Mouse (Mus musculus) embryonic facial prominence, embryonic 14.5 days (tissue): ENCODE measurements around the gene Nlrc5. TPM values are rescaled to one million over a fixed set of nuclear protein-coding genes. Genes with fewer than 3 reads are reported as not detected.

Experiments used
- ATAC-seq: fragments of 200-750 bp; cut with Nextera tagmentation; 2 replicates; pipeline ENCODE4 v1.8.0; 2017; ENCODE audit warnings: low read depth, moderate number of reproducible peaks, moderate TSS enrichment
- DNase-seq: peaks from one replicate; pipeline ENCODE4 v3.0.0-alpha.2; 2015; ENCODE audit warnings: low spot score
- H3K27ac ChIP-seq: fragments of 300-500 bp; sonication (generic); replicated peaks from 2 replicates; pipeline ENCODE4 v1.5.1; 2014; ENCODE audit warnings: low read depth, mild to moderate bottlenecking, low read length, moderate library complexity
- H3K27me3 ChIP-seq: fragments of 300-500 bp; sonication (generic); replicated peaks from 2 replicates; pipeline ENCODE4 v1.6.1; 2014; ENCODE audit warnings: low read length; ENCODE audit not compliant: control insufficient read depth, insufficient read depth
- H3K36me3 ChIP-seq: fragments of 300-500 bp; sonication (generic); 2 replicates; pipeline ENCODE4 v1.6.1; 2014; ENCODE audit warnings: low read length, mixed read lengths; ENCODE audit not compliant: control insufficient read depth, insufficient read depth
- H3K4me1 ChIP-seq: fragments of 300-500 bp; sonication (generic); 2 replicates; pipeline ENCODE4 v1.6.1; 2014; ENCODE audit warnings: antibody characterized with exemption, low read length; ENCODE audit not compliant: control insufficient read depth, insufficient read depth
- H3K4me2 ChIP-seq: fragments of 300-500 bp; sonication (generic); 2 replicates; pipeline ENCODE4 v1.6.1; 2014; ENCODE audit warnings: low read depth, mild to moderate bottlenecking, low read length, moderate library complexity, mixed read lengths
- H3K4me3 ChIP-seq: fragments of 300-500 bp; sonication (generic); 2 replicates; pipeline ENCODE4 v1.5.1; 2014; ENCODE audit warnings: low read depth, mild to moderate bottlenecking, low read length
- H3K9ac ChIP-seq: fragments of 300-500 bp; sonication (generic); 2 replicates; pipeline ENCODE4 v1.6.1; 2014; ENCODE audit warnings: low read depth, mild to moderate bottlenecking, low read length, moderate library complexity, mixed read lengths
- H3K9me3 ChIP-seq: fragments of 300-500 bp; sonication (generic); 2 replicates; pipeline ENCODE4 v1.6.1; 2016; ENCODE audit warnings: low read length; ENCODE audit not compliant: control insufficient read depth
- WGBS: fragments of 180-500 bp; shearing (Covaris S2); extraction: QIAGEN DNeasy Blood & Tissue Kit; methylation state at CpG from one replicate; pipeline ENCODE4 v1.1.7; 2014; 5-methylcytosine and 5-hydroxymethylcytosine counted together
- polyA plus RNA-seq: library from polyadenylated mRNA; unstranded; fragments of >200 nt; fragmentation: Nextera tagmentation; extraction: Ambion mirVana; gene quantifications from 2 replicates; pipeline ENCODE4 v1.2.1, GENCODE M21; 2014

The Nlrc5 gene
- polyA plus RNA-seq, 1 experiment from 2014 or later: 0.39 TPM

- 34% methylated on average over 8 of the region's 8 CpGs for WGBS
- no peaks in the 10 kb centered on the region for H3K27me3 ChIP-seq
- peak; percentile 54; the same call in 1 of the 2 replicates for ATAC-seq
- no peak for DNase-seq
- no peaks in the 10 kb centered on the region for H3K9me3 ChIP-seq
- no peak overlapping the region for H3K9ac ChIP-seq
- H3K4me1 ChIP-seq: no peaks in the 10 kb centered on the region; the same call in 1 of the 2 replicates
- no peaks in the 10 kb centered on the region for H3K36me3 ChIP-seq
- no peak overlapping the region for H3K27ac ChIP-seq
- no peak overlapping the region for H3K4me3 ChIP-seq
- 0 out of 2 replicates have a peak overlapping the region, but pooled peaks have one; percentile 10 for H3K4me2 ChIP-seq
Observed at GRCm38 (mm10) chr8:94543981-94544380, 109.8 kb downstream of the Nlrc5 start.

DNA sequence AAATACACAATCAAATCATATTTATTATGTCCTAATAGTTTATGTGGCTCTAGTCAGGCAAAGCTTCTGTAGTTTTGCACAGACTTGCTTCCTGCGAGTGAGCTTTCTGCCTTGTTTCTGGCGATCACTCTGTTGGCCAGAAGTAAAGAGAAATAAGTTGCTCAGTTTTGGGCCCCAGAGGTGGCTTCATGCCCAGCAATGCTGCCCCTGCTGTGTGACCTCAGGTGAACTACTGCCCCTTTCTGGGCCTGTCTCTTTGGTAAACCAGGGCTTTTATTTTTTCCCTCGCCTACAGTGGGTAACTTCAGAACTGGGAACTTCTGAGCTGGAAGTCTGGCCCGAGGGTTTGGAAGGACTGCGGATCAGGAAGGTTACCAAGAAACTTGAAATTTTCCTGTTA is 114.9 kb downstream of the Nlrc5 start:
- whole genome bisulfite sequencing: 57% methylated on average over 5 of the region's 5 CpGs
- ATAC-seq: no peak
- Histone ChIP-seq H3K4me3 (no peak overlapping the region), H3K9me3 (no peaks in the 10 kb centered on the region), H3K4me1 (no peaks in the 10 kb centered on the region), H3K4me2 (no peak overlapping the region), H3K27me3 (no peaks in the 10 kb centered on the region), H3K9ac (no peak overlapping the region), H3K27ac (no peak overlapping the region), H3K36me3 (no peaks in the 10 kb centered on the region)
- no peak for DNase-seq

- DNase-seq: no peak
- no peak overlapping the region for H3K4me2 ChIP-seq
- H3K4me1 ChIP-seq: no peaks in the 10 kb centered on the region
- no peak overlapping the region for H3K4me3 ChIP-seq
- no peak overlapping the region for H3K9ac ChIP-seq
- no peak for ATAC-seq
- no peaks in the 10 kb centered on the region for H3K27me3 ChIP-seq
- 37% methylated on average over 5 of the region's 5 CpGs for WGBS
- H3K36me3 ChIP-seq: no peaks in the 10 kb centered on the region
- H3K27ac ChIP-seq: no peak overlapping the region
- H3K9me3 ChIP-seq: no peaks in the 10 kb centered on the region
Observed at GRCm38 (mm10) chr8:94549482-94549881, 115.3 kb downstream of the Nlrc5 start.

DNA sequence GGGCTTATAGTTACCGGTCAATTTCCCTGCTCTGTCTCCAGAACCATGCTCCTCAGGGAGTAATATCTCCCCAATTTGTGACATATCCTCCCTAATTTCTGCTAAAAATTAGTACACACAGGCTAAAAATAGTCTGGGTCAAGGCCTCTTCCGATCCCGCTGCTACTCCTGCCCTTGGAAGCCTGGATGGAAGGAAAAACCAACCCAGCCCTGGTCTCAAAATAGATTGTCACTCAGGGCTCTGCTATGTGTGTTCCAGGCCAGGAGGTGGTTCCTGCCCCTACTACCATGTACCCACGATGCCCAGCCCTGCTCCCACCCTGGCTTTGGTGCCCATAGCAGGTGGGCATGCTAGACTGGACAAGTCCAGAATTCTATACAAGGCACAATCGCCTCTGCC is 115.8 kb downstream of the Nlrc5 start:
- Histone ChIP-seq H3K4me1 (no peaks in the 10 kb centered on the region), H3K9ac (no peak overlapping the region), H3K27ac (no peak overlapping the region), H3K4me2 (no peak overlapping the region), H3K36me3 (no peaks in the 10 kb centered on the region), H3K4me3 (no peak overlapping the region), H3K27me3 (no peaks in the 10 kb centered on the region), H3K9me3 (no peaks in the 10 kb centered on the region)
- no peak for DNase-seq
- no peak for ATAC-seq
- 80% methylated on average over 5 of the region's 5 CpGs for WGBS

DNA sequence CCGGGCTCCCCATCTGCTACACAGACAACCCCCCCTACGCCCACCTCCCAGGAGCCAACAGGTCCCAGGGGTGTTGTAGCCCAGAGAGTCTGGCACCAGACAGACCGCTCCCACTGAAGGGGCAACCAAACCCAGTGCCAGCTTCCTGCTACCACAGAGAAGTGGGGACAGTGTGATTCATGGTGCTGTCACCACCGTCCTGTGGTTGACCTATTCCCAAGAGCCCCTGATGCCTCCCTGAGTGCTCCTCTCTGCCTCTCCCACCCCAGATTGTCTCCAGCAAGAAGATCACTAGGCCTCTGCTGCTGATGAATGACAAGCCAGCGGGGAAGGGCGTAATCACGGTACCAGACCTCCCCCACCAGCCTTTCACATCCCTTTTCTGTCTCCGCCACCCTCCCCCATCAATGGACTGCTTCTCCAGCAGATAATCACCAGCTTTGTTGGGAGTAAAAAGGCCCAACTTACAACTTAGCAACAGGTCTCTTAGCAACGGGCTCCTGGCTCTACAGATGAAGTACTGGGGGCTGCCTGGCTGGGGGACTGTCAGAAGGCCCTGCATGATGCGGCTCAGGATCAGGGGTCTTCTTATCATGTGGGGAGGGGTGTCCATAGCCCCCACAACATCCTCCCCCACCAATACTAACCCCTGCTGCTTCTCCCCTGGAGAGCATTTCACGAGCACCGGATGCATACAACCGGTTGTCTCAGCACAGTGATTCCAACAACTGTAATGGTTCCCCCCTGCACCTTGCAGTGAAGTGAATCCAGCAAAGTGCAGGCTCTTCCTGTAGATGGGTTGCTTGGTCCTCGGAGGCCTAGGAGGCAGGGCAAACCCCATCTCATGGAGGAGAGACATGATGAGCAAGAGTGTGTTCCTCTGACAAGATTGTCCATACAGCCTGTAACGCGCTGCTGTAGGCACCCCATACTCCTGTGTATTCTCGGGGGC is 117.6 kb downstream of the Nlrc5 start:
- no peak overlapping the region for H3K27ac ChIP-seq
- no peak overlapping the region for H3K4me3 ChIP-seq
- H3K36me3 ChIP-seq: no peaks in the 10 kb centered on the region
- H3K9ac ChIP-seq: no peak overlapping the region
- no peak overlapping the region for H3K4me2 ChIP-seq
- peak; percentile 74 for DNase-seq
- H3K9me3 ChIP-seq: no peaks in the 10 kb centered on the region
- ATAC-seq: peak; percentile 56; the same call in 1 of the 2 replicates
- WGBS: 54% methylated on average over 17 of the region's 17 CpGs
- no peaks in the 10 kb centered on the region for H3K27me3 ChIP-seq
- no peaks in the 10 kb centered on the region for H3K4me1 ChIP-seq

GRCm38 (mm10) chr8:94552696-94553095 is 118.5 kb downstream of the Nlrc5 start:
- Histone ChIP-seq H3K4me3 (no peak overlapping the region), H3K27me3 (no peaks in the 10 kb centered on the region), H3K9me3 (no peaks in the 10 kb centered on the region), H3K27ac (no peak overlapping the region), H3K4me2 (no peak overlapping the region), H3K9ac (no peak overlapping the region), H3K4me1 (no peaks in the 10 kb centered on the region), H3K36me3 (no peaks in the 10 kb centered on the region)
- 83% methylated on average over 2 of the region's 2 CpGs for WGBS
- no peak for ATAC-seq
- no peak for DNase-seq

DNA sequence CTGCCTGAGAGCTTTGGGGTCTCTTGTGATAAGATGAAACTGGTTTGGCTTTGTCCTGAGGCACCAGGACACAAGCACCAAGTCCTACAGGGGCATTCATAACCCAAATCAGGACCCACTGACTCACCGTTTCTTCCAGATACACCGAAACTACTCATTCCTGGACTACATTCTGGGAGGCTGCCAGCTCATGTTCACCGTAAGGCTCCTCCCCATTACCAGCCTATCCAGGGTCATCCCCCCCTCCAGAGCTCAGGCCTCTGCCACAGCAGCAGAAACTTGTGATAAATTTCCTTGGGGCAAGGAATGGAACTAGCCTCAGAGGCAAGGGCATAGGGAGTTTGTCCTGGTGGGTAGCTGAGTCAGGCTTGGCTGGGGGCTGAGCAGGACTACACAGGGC is 123.1 kb downstream of the Nlrc5 start:
- H3K36me3 ChIP-seq: no peaks in the 10 kb centered on the region
- no peaks in the 10 kb centered on the region for H3K27me3 ChIP-seq
- WGBS: 68% methylated on average over 3 of the region's 3 CpGs
- H3K4me1 ChIP-seq: no peaks in the 10 kb centered on the region
- H3K27ac ChIP-seq: no peak overlapping the region
- DNase-seq (no peak), ATAC-seq (no peak)
- no peak overlapping the region for H3K9ac ChIP-seq
- no peak overlapping the region for H3K4me2 ChIP-seq
- H3K4me3 ChIP-seq: no peak overlapping the region
- H3K9me3 ChIP-seq: no peaks in the 10 kb centered on the region

DNA sequence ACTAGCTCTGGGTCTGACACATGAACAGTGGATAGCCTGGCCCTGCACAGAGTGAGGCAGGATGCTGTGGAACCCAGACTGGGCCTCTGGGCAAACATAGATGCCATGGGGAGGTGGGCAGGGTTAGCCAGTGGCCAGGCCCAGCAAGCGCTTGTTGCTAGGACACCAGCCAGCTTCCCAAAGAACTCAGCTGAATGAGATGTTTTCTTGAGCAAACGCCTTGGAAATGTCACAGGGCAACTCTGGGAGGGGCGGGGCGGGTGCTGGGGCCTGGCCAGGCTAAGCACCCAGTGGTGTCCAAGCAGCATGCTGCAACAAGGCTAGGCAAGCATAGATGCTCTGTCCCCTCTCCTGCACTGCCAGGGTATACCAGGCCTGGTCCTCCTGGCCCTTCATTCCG is 127.1 kb downstream of the Nlrc5 start:
- H3K4me3 ChIP-seq: no peak overlapping the region
- no peaks in the 10 kb centered on the region for H3K36me3 ChIP-seq
- no peak overlapping the region for H3K4me2 ChIP-seq
- H3K9ac ChIP-seq: no peak overlapping the region
- 80% methylated on average over 2 of the region's 5 CpGs for WGBS
- no peaks in the 10 kb centered on the region for H3K9me3 ChIP-seq
- no peaks in the 10 kb centered on the region for H3K4me1 ChIP-seq
- ATAC-seq (no peak), DNase-seq (no peak)
- no peaks in the 10 kb centered on the region for H3K27me3 ChIP-seq
- H3K27ac ChIP-seq: no peak overlapping the region

- Histone ChIP-seq H3K4me3 (no peak overlapping the region), H3K4me1 (0 out of 2 replicates have a peak, but pooled peaks cover 5% of the 10 kb centered on the region), H3K4me2 (no peak overlapping the region), H3K27ac (no peak overlapping the region), H3K36me3 (no peaks in the 10 kb centered on the region), H3K9ac (no peak overlapping the region), H3K27me3 (no peaks in the 10 kb centered on the region), H3K9me3 (no peaks in the 10 kb centered on the region)
- ATAC-seq: no peak
- no peak for DNase-seq
Observed at GRCm38 (mm10) chr8:94564421-94564820, 130.3 kb downstream of the Nlrc5 start.
